Mouse (Mus musculus) heart, postnatal 10 days (tissue): ENCODE data around the gene Igf2. TPM values are rescaled to one million over a fixed set of nuclear protein-coding genes. Genes with fewer than 3 reads are reported as not detected.

ENCODE experiments used
- microRNA-seq, 2 experiments: library from miRNA; unstranded; fragments of <30 nt; microRNA quantifications; one replicate each; pipeline ENCODE4 v1.2.0; 2022
- total RNA-seq, 2 experiments: library from RNA; stranded (reverse); gene quantifications; 2 replicates each; pipeline ENCODE4 v1.2.3; 2021

Gene Igf2
- total RNA-seq, 2 experiments from 2014 or later, result 765 to 826 TPM

Small RNA genes within 50 kb of the gene (microRNA-seq; reads per million reads assigned to microRNA genes)
- 547 to 1,317 reads per million in 2 experiments for gene Mir483

Other genes starting within 250 kb of the Igf2 start
- not detected for gene Syt8, start 232.0 kb downstream of the Igf2 start, total RNA-seq
- gene Tnni2, start 225.0 kb downstream of the Igf2 start, total RNA-seq, result 1 to 10 TPM; 1.9 to 4.3 TPM
- gene Lsp1, start 206.0 kb downstream of the Igf2 start, total RNA-seq, result 100 to 1,000 TPM; 111 to 116 TPM
- gene Tnnt3, start 168.0 kb downstream of the Igf2 start, total RNA-seq, result 1 to 10 TPM in 1 of 2 experiments, under 1 TPM in 1; 0.67 to 1.8 TPM
- 10 to 100 TPM in 1 of 2 experiments, 1 to 10 TPM in 1; 4.1 to 19.3 TPM for gene Mrpl23, start 134.1 kb downstream of the Igf2 start, total RNA-seq
- gene Gm49394, start 3.1 kb upstream of the Igf2 start, total RNA-seq, result not detected
- not detected for gene Ins2, start 76.6 kb upstream of the Igf2 start, total RNA-seq